Mouse (Mus musculus): ENCODE data around the gene St3gal4. TPM values are rescaled to one million over a fixed set of nuclear protein-coding genes. Genes with fewer than 3 reads are reported as not detected.

St3gal4 gene
- polyA plus RNA-seq, 1 experiment, result 14.5 TPM

DNA sequence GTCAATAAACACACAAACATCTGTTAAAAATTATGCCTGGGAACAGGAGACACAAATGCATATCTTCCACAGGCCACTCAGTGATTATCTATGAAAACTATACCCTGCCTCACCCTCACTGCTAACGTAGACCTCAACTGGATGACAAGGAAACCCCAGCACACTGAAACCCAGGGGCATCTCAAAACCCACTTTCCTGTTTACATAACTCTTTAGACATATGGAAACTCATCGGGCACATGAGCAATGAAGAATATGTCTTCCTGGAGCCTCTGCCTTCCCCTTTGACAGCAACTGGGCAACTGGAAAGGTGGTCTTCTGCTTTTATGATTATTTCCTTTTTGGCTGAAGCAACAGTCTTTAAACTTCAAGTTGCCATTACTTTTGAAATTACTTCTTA is 23.2 kb upstream of the St3gal4 start:
- Histone ChIP-seq H3K27ac (ENCODE audit: insufficient read depth, low read length) (no peak overlapping the region), H3K4me3 (replicated peaks; ENCODE audit: insufficient read depth, low read depth, low read length) (no peak overlapping the region), H3K4me1 (ENCODE audit: control insufficient read depth, insufficient read depth, low read length) (peaks cover 12% of the 10 kb centered on the region), H3K27me3 (ENCODE audit: control insufficient read depth, insufficient read depth, low read length) (no peaks in the 10 kb centered on the region)
- DNase-seq, result no peak
- TF ChIP-seq CTCF (IDR thresholded peaks at IDR 0.05; ENCODE audit: borderline replicate concordance, insufficient read depth, low read depth, low read length), result no peak
- TF ChIP-seq POLR2A (IDR thresholded peaks at IDR 0.05; ENCODE audit: borderline replicate concordance, insufficient read depth, low read length), result no peak
- 95% methylated on average over 2 of the region's 2 CpGs for WGBS

DNA sequence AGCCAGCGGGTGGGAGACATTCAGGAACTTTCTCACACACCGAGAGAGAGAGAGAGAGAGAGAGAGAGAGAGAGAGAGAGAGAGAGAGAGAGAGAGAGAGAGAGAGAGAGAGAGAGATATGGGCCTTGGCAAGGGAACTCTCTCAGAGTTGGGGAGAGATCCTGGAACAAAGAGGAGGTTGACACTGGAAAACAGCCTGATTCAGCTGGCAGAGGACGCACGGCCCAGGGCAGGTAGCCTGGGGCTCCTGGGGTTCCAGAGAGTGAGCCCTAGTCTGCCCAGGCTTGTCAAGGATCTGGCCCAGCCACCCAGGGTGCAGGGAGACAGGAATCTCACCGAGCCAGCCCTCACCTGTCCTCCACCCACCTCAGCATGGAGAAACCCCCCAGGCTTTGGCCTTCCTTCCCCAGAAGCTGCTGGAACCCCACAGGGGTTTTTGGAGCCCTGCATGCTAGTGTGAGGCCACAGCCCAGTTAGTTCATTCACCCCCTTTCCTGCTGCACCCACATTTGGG is 20.2 kb upstream of the St3gal4 start:
- H3K27ac ChIP-seq (ENCODE audit: insufficient read depth, low read length), result no peak overlapping the region
- H3K4me1 ChIP-seq (ENCODE audit: control insufficient read depth, insufficient read depth, low read length), result peaks cover 13% of the 10 kb centered on the region
- TF ChIP-seq CTCF (IDR thresholded peaks at IDR 0.05; ENCODE audit: borderline replicate concordance, insufficient read depth, low read depth, low read length) (no peak), POLR2A (IDR thresholded peaks at IDR 0.05; ENCODE audit: borderline replicate concordance, insufficient read depth, low read length) (no peak)
- H3K4me3 ChIP-seq (replicated peaks; ENCODE audit: insufficient read depth, low read depth, low read length), result no peak overlapping the region
- 63% methylated on average over 5 of the region's 5 CpGs for WGBS
- no peak for DNase-seq
- H3K27me3 ChIP-seq (ENCODE audit: control insufficient read depth, insufficient read depth, low read length), result no peaks in the 10 kb centered on the region

GRCm38 (mm10) chr9:35138029-35138428 is 19.0 kb upstream of the St3gal4 start:
- H3K4me1 ChIP-seq (ENCODE audit: control insufficient read depth, insufficient read depth, low read length), result peaks cover 11% of the 10 kb centered on the region
- DNase-seq, result no peak
- H3K27ac ChIP-seq (ENCODE audit: insufficient read depth, low read length), result no peak overlapping the region
- no peaks in the 10 kb centered on the region for H3K27me3 ChIP-seq (ENCODE audit: control insufficient read depth, insufficient read depth, low read length)
- H3K4me3 ChIP-seq (replicated peaks; ENCODE audit: insufficient read depth, low read depth, low read length), result no peak overlapping the region
- 91% methylated on average over 7 of the region's 7 CpGs for WGBS
- TF ChIP-seq POLR2A (IDR thresholded peaks at IDR 0.05; ENCODE audit: borderline replicate concordance, insufficient read depth, low read length), result no peak
- TF ChIP-seq CTCF (IDR thresholded peaks at IDR 0.05; ENCODE audit: borderline replicate concordance, insufficient read depth, low read depth, low read length), result no peak

GRCm38 (mm10) chr9:35135575-35135974 is 16.5 kb upstream of the St3gal4 start:
- peak; percentile 51 to 57 for DNase-seq
- no peak overlapping the region for H3K4me3 ChIP-seq (replicated peaks; ENCODE audit: insufficient read depth, low read depth, low read length)
- H3K27me3 ChIP-seq (ENCODE audit: control insufficient read depth, insufficient read depth, low read length), result no peaks in the 10 kb centered on the region
- H3K4me1 ChIP-seq (ENCODE audit: control insufficient read depth, insufficient read depth, low read length), result peaks cover 17% of the 10 kb centered on the region
- no peak overlapping the region for H3K27ac ChIP-seq (ENCODE audit: insufficient read depth, low read length)
- 24% methylated on average over 6 of the region's 6 CpGs for WGBS
- TF ChIP-seq CTCF (IDR thresholded peaks at IDR 0.05; ENCODE audit: borderline replicate concordance, insufficient read depth, low read depth, low read length) (no peak), POLR2A (IDR thresholded peaks at IDR 0.05; ENCODE audit: borderline replicate concordance, insufficient read depth, low read length) (no peak)

DNA sequence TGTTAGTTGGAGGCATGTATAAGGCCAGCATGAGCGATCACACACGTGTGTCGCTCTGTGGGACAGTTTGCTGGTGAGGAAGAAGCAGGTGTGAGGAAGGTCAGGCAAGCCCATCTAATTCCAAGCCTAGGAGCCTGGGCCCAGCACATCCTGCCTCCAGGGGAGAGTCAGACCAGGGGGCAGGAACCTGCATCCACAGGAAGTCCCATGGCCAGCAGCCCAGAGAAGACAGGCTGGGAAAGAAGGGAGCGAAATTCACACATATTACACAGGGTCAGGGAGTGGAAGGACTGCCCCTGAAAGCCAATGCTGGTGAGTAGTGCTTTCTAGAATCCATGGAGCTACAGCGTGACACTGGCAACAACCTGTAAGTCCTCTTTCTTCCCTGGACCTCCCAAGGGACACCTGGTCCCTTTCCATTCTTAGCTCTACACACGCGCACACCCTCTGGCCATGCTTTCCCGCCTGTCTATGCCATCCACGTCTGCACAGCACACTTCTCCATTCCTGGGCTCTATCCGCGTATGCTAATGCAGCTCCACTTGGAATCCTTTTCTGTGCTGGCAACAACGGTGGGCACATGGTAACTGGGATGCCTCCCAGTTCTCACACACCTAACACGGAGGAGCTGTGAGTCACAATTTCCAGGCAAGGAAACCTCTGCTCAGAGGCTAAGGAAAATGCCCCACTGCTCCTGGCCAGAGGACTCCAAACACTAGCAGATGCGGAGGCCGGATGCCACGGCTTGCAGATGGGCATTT is 12.7 kb upstream of the St3gal4 start:
- H3K27me3 ChIP-seq (ENCODE audit: control insufficient read depth, insufficient read depth, low read length), result no peaks in the 10 kb centered on the region
- TF ChIP-seq POLR2A (IDR thresholded peaks at IDR 0.05; ENCODE audit: borderline replicate concordance, insufficient read depth, low read length), result no peak
- no peak for TF ChIP-seq CTCF (IDR thresholded peaks at IDR 0.05; ENCODE audit: borderline replicate concordance, insufficient read depth, low read depth, low read length)
- 53% methylated on average over 16 of the region's 16 CpGs for WGBS
- H3K27ac ChIP-seq (ENCODE audit: insufficient read depth, low read length), result no peak overlapping the region
- no peak overlapping the region for H3K4me3 ChIP-seq (replicated peaks; ENCODE audit: insufficient read depth, low read depth, low read length)
- H3K4me1 ChIP-seq (ENCODE audit: control insufficient read depth, insufficient read depth, low read length), result peaks cover 15% of the 10 kb centered on the region
- DNase-seq, result peak in 1 of 2 experiments; percentile 51

- Histone ChIP-seq H3K27ac (ENCODE audit: insufficient read depth, low read length) (no peak overlapping the region), H3K4me1 (ENCODE audit: control insufficient read depth, insufficient read depth, low read length) (peaks cover 7% of the 10 kb centered on the region), H3K27me3 (ENCODE audit: control insufficient read depth, insufficient read depth, low read length) (no peaks in the 10 kb centered on the region), H3K4me3 (replicated peaks; ENCODE audit: insufficient read depth, low read depth, low read length) (no peak overlapping the region)
- WGBS, result 89% methylated on average over 9 of the region's 9 CpGs
- no peak for TF ChIP-seq POLR2A (IDR thresholded peaks at IDR 0.05; ENCODE audit: borderline replicate concordance, insufficient read depth, low read length)
- no peak for TF ChIP-seq CTCF (IDR thresholded peaks at IDR 0.05; ENCODE audit: borderline replicate concordance, insufficient read depth, low read depth, low read length)
- no peak for DNase-seq
These were observed 9.9 kb upstream of the St3gal4 start for GRCm38 (mm10) chr9:35128995-35129418.

- TF ChIP-seq CTCF (IDR thresholded peaks at IDR 0.05; ENCODE audit: borderline replicate concordance, insufficient read depth, low read depth, low read length), result no peak
- TF ChIP-seq POLR2A (IDR thresholded peaks at IDR 0.05; ENCODE audit: borderline replicate concordance, insufficient read depth, low read length), result no peak
- WGBS, result 93% methylated on average over 3 of the region's 3 CpGs
- no peak for DNase-seq
- no peak overlapping the region for H3K4me3 ChIP-seq (replicated peaks; ENCODE audit: insufficient read depth, low read depth, low read length)
- H3K27ac ChIP-seq (ENCODE audit: insufficient read depth, low read length), result no peak overlapping the region
- H3K4me1 ChIP-seq (ENCODE audit: control insufficient read depth, insufficient read depth, low read length), result peaks cover 7% of the 10 kb centered on the region
- no peaks in the 10 kb centered on the region for H3K27me3 ChIP-seq (ENCODE audit: control insufficient read depth, insufficient read depth, low read length)
These were observed 9.5 kb upstream of the St3gal4 start for GRCm38 (mm10) chr9:35128564-35128963.

- no peak for TF ChIP-seq POLR2A (IDR thresholded peaks at IDR 0.05; ENCODE audit: borderline replicate concordance, insufficient read depth, low read length)
- no peak for TF ChIP-seq CTCF (IDR thresholded peaks at IDR 0.05; ENCODE audit: borderline replicate concordance, insufficient read depth, low read depth, low read length)
- no peaks in the 10 kb centered on the region for H3K27me3 ChIP-seq (ENCODE audit: control insufficient read depth, insufficient read depth, low read length)
- WGBS, result 98% methylated on average over 5 of the region's 5 CpGs
These were observed 8.5 kb upstream of the St3gal4 start for GRCm38 (mm10) chr9:35127561-35127960.

More at GRCm38 (mm10) chr9:35127561-35127960, 8.5 kb upstream of the St3gal4 start:
- Histone ChIP-seq H3K27ac (ENCODE audit: insufficient read depth, low read length) (no peak overlapping the region), H3K4me1 (ENCODE audit: control insufficient read depth, insufficient read depth, low read length) (peaks cover 7% of the 10 kb centered on the region), H3K4me3 (replicated peaks; ENCODE audit: insufficient read depth, low read depth, low read length) (no peak overlapping the region)
- no peak for DNase-seq
